Mouse (Mus musculus) embryonic stem cell, embryonic (primary cell): Measurements from ENCODE around the gene Adipor2.

ENCODE experiments used
- CTCF ChIA-PET, 4 experiments: fragments of 300-600 bp in 2 of 4; fragments of 350-600 bp in 2 of 4; sonication (Branson Sonifier 250); formaldehyde crosslinking; loops; one replicate each; lab custom pipeline; 2022; ENCODE audit warnings: inconsistent platforms in 2 of 4; lab: Charles Lee
- POLR2A ChIA-PET, 4 experiments: fragments of 300-600 bp in 2 of 4; fragments of 350-600 bp in 2 of 4; sonication (Branson Sonifier 250); formaldehyde crosslinking; loops; one replicate each; lab custom pipeline; 2022; ENCODE audit warnings: antibody characterized with exemption in 4 of 4, inconsistent platforms in 1 of 4; lab: Charles Lee

Adipor2 gene

DNA sequence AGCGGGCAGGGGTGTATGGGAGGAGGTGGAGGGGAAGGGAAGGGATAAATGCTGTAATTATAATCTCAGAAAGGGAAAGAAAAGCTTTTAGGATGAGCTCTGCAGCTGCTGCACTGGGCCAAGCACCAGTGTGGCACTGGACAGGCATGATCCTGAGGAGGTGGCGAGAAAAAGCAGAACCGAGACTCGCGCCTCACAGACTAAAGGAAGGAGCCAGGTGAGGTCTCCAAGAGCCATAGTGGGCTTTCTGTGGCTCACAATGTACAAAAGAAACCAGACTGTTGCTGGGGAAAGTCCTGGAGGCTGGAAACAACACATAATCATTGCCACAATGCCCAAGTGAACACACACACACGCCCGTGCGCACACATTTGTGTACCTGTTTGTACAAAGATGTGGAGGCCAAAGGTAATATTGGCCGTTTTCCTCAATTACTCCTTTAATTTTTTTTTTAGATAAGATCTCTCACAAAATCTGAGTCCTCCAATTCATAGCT lies 66.8 kb downstream of the Adipor2 start:
- POLR2A ChIA-PET = interaction anchor here in 2 of 4 experiments (1.0 to 3.0 kb wide), 6 partner anchors 9 to 131 kb away, joined by 3 to 14 read pairs (median 5); no protein-coding TSS in a partner anchor
- CTCF ChIA-PET = interaction anchor here (0.5 to 2.6 kb wide), 10 partner anchors 18 to 131 kb away, joined by 3 to 16 read pairs (median 4); no protein-coding TSS in a partner anchor

DNA sequence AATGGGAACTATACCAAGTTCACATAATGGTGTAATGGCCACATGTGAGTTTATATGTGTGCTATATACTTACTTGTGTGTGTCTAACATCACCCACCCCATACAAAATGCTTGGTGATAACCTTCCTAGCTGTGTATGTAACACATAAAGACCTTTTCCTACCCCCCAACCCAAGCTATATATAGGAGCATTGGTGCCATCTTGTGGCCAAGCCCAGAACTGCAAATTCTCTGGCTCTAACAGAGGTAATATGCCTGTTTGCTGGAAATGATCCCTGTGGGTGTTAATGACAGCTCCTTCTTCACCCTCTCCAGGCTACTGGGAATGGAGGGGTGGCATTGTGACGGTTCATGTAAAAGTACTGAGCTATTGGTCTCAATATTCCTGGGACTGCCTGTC lies 69.3 kb downstream of the Adipor2 start:
- CTCF ChIA-PET = interaction anchor here (0.5 to 2.9 kb wide), 62 partner anchors 9 to 722 kb away, joined by 3 to 80 read pairs (median 4); partner anchors contain the start of genes Lrtm2 (in 3 of the 4) and Cacna2d4 (in 1 of the 4)
- POLR2A ChIA-PET = interaction anchor here (0.6 to 3.0 kb wide), 16 partner anchors 8 to 203 kb away, joined by 3 to 18 read pairs (median 4); partner anchors contain the start of gene Lrtm2 (in 1 of the 4)

DNA sequence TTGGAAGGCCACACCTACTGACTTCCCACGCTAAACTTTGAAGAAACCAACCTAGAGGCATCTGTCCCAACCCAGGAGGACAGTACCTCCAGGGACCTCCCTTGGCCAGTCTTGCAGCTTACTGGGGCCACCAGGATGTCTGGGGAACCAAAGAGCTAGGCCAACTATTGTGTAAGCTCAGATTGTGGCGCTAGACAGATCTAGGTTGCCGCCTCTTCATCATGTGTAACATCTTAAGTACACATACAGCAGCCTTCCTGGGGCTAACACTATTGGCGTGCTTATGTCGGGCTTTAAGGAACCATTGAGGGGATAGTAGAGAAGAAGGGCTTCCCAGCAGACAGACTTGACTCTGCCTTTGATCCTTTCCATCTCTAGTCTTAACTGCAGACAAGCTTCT lies 69.7 kb downstream of the Adipor2 start:
- ChIA-PET POLR2A (interaction anchor here (0.6 to 3.0 kb wide), 18 partner anchors 8 to 202 kb away, joined by 3 to 18 read pairs (median 4); partner anchors contain the start of gene Lrtm2 (in 1 of the 4)), CTCF (interaction anchor here (0.6 to 2.9 kb wide), 55 partner anchors 8 to 721 kb away, joined by 3 to 80 read pairs (median 4); partner anchors contain the start of genes Lrtm2 (in 3 of the 4) and Cacna2d4 (in 1 of the 4))

DNA sequence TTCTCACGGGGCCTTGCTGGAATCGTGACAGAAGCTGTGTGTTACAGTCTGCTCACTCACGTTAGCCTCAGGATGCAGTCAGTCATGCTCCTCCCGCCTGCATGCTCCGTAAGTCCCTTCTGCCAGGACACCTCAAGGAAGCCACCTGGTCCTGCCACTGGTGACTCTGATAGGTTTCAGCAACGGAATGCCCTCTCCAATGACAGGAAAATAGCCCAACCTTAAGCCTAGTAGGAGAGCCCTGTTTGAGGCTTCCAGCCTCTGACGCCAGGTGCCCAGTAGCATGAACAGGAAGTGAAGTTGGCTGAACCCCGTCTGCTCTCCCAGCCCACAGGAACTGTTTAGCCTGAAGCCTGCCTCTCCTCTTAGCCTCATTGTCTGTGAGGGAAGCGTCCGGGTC lies 71.2 kb downstream of the Adipor2 start:
- POLR2A ChIA-PET = no interaction called here
- CTCF ChIA-PET = interaction anchor here in 1 of 4 experiments (1.0 kb wide), 1 partner anchor 126 kb away, joined by 5 read pairs; no protein-coding TSS in a partner anchor

DNA sequence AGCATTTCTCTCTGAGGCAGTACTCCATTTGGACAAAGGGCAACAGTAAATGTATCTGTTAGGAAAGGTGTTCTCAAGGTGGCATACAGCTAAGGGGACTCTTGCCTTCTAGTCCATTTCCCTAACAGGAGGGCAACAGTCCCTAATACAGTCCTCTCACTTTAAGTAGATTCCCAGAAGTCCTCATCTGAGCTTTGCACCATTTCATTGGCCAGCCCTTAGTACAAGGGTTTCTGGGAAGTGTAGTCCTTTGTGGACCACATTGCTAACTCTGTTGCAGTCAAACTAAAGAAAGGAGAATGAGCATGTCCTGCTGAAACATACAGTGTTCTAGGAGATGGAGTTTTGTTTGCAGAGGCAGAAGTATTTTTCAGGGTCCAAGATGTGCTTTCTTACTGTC lies 76.1 kb downstream of the Adipor2 start:
- CTCF ChIA-PET = interaction anchor here in 2 of 4 experiments (0.6 to 1.0 kb wide), 4 partner anchors 21 to 695 kb away, joined by 3 read pairs; partner anchors contain the start of gene Dcp1b (in 1 of the 2)
- POLR2A ChIA-PET = interaction anchor here in 3 of 4 experiments (0.6 to 3.3 kb wide), 6 partner anchors 8 to 17 kb away, joined by 3 to 14 read pairs (median 4); partner anchors contain the start of gene Lrtm2 (in 1 of the 3)

DNA sequence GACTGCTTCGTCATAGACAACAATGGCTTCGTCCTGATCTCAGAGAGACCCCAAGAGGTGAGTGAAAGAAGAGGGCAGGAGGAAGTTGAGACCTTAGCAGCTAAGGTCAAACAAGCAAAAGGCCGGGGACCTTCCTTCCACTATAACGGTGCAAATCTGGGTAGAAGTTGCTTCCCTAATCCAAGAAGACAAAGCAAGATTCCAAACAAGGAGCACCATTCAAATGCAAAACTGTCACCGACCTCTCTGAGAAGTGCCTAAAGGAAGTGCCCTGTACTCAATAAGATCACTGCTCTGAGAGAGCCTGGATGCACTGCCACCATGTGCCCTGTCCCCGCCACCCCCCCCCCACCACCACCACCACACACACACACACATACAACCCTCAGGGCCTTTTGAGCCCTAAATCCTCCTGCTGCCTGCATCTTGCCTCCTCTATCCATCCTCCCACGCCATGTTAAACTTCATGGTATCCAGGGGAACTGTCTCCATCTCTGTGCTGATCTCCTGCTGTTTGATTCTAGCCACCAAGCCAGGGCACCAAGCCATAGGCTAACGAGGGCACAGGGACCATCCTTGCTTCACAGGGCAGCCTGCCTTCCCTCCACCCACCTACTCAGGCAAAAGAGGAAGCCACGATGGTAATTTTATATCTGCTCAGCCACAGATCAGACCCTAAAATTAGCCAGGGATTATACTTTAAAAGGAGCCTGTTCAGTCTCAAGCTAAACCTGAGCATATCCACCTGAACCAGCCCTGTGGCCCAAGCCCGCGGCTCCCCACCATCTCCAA lies 79.2 kb downstream of the Adipor2 start:
- POLR2A ChIA-PET = interaction anchor here in 2 of 4 experiments (0.7 to 3.3 kb wide), 4 partner anchors 11 to 242 kb away, joined by 3 to 14 read pairs (median 4); no protein-coding TSS in a partner anchor
- CTCF ChIA-PET = interaction anchor here in 3 of 4 experiments (0.6 to 1.5 kb wide), 4 partner anchors 11 to 163 kb away, joined by 3 to 6 read pairs (median 5); partner anchors contain the start of gene Dcp1b (in 1 of the 3)

DNA sequence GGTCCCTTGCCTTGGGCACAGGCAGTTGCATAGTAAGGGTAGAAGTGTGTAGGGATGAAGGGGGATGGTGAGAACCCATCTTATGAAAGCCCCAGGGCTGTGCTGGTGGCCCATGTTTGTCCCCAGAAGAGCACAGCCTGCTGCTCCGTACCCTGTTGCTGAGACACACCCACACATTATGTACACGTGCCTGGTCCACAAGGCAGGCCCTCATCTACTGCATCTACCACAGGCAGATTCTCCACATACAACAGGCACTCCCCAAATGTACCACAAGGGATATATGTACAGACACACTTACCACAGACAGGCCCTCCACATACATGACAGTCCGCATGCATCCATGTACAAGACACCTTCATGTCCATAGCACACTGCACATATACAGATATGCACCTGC lies 80.2 kb downstream of the Adipor2 start:
- ChIA-PET CTCF (interaction anchor here in 2 of 4 experiments (0.6 to 1.1 kb wide), 2 partner anchors 107 to 117 kb away, joined by 3 to 5 read pairs; no protein-coding TSS in a partner anchor), POLR2A (no interaction called here)

DNA sequence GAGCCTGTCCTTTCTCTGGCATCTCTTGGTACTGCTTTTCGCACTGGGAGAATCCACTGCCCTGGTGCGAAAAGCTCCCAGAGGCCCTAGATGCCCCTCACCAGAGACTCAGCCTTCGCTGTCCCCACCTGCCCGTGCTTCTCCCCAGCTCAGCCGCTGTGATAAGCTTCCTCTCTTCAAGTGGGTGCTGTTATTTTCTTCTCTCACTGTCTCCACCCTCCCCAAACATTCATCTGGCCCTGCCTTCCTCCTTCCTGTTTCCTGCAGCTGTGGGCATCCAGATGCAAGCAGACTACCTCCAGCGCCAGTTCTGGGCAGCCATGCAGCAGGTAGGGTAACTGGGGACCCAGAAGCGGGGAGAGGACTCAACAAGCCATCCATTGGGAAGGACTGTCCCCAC lies 81.4 kb downstream of the Adipor2 start:
- ChIA-PET CTCF (interaction anchor here in 1 of 4 experiments (0.6 to 1.2 kb wide), 4 partner anchors 11 to 108 kb away, joined by 3 read pairs; no protein-coding TSS in a partner anchor), POLR2A (interaction anchor here in 3 of 4 experiments (0.5 to 1.7 kb wide), 5 partner anchors 8 to 112 kb away, joined by 3 to 7 read pairs (median 3); no protein-coding TSS in a partner anchor)

DNA sequence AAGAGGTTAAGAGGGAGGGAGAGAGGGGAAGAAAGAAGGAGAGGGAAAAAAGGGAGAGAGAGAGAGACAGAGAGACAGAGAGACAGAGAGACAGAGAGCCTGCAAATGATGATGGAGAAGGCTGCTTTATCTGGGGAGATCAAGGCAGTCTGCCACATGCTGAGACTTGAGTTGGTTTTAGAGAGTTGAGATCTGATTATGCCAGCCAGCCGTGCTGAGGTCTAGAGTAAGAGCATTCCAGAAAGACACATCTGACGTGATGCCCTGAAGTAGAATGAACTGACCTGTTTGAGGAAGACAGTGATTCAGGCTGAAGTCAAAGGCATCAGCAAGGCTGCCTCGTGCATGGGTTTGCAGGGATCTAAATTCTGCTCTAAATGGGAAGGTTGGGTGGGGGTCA lies 83.7 kb downstream of the Adipor2 start:
- CTCF ChIA-PET = no interaction called here
- POLR2A ChIA-PET = no interaction called here

DNA sequence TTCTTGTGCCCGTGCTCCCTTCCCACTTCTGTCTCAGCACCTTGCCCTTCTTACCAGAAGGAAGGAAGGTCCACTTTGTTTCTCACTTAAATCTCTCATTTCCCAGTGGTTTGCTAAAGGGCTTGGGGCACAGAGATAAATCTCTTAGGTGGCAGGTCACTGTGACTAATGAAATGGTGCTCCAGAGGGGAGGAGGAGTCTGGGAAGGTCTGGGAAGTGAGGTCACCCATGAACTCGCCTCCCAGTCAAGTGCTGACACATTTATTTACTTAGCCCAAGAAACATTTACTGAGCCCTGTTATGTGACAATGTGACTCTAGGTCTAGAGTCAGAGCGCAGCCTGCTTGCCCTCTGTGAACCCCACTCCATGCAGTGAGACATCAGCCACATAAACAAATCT lies 84.3 kb downstream of the Adipor2 start:
- POLR2A ChIA-PET = interaction anchor here in 1 of 4 experiments (1.1 to 1.2 kb wide), 2 partner anchors 9 to 23 kb away, joined by 3 to 6 read pairs; no protein-coding TSS in a partner anchor
- CTCF ChIA-PET = interaction anchor here in 2 of 4 experiments (0.6 to 2.4 kb wide), 2 partner anchors 14 to 899 kb away, joined by 5 to 13 read pairs; no protein-coding TSS in a partner anchor

DNA sequence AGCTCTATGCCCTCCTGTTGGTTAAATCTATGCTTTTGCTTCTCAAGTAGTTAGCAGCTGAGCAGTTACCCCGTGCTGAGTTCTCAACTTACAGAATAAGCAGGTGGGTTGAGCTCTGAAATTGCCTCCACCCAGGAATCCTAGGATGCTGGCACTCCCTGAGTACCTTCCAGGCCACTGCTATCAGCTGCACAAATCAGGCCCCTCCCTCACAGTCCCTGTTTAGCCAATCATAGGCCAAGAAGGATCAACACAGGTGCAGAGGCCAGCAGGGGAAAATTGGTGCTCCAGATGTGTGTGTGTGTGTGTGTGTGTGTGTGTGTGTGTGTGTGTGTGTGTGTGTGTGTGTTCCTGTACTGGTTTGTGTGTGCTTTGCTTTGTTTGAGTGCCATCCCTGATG lies 85.4 kb downstream of the Adipor2 start:
- CTCF ChIA-PET = interaction anchor here in 3 of 4 experiments (0.6 to 2.4 kb wide), 16 partner anchors 9 to 1057 kb away, joined by 3 to 13 read pairs (median 4); no protein-coding TSS in a partner anchor

DNA sequence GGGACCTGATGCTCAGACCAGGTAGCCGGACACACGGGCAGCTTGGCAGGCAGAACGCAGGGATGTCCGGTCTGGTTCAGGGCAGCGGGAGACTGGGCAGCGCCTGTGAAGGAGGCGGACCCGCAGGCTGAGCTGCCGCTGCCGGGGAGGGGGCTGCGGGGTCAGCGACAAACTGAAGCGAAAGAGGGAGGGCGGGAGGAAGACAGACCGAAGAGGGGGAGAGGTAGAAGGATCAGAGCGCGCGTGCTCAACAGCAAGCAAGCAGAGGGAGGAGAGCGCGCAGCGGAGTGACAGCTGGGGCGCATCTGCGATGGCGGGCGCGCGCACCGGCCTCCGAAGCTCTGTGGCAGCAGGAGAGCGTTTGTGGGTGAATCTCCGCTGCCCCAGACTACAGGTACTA lies 87.0 kb downstream of the Adipor2 start, which contains the start of gene Lrtm2:
TSS of gene Lrtm2 (minus strand) at position 261 of the 400 bp plus-strand sequence.
- ChIA-PET POLR2A (interaction anchor here in 3 of 4 experiments (0.6 to 2.2 kb wide), 8 partner anchors 10 to 1436 kb away, joined by 3 to 8 read pairs (median 4); no protein-coding TSS in a partner anchor), CTCF (interaction anchor here in 3 of 4 experiments (0.6 to 2.2 kb wide), 8 partner anchors 17 to 114 kb away, joined by 3 to 7 read pairs (median 5); no protein-coding TSS in a partner anchor)

More for the DNA sequence above, 85.4 kb downstream of the Adipor2 start:
- POLR2A ChIA-PET = interaction anchor here in 3 of 4 experiments (0.7 to 2.2 kb wide), 11 partner anchors 8 to 311 kb away, joined by 3 to 8 read pairs (median 4); no protein-coding TSS in a partner anchor

DNA sequence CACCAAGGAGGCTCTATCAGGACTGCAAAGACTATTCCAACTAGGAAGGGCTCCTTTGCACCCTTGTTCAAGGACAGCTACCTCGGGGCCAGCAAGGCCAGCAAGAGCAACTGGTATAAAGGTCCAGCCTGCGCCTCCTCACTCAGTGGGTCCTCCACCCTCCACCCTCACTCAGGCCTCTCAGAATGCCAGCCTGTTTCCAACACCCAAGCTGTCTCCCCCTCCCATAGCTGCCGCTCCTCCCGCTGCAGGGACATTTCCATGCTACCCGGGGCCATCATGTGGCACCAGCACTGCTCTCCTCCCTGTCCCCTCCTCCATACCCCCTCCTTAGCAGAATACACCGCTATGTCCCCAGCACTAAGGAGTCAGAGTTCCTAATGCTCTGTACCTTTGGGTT lies 87.6 kb downstream of the Adipor2 start:
- POLR2A ChIA-PET = interaction anchor here in 3 of 4 experiments (0.5 to 1.4 kb wide), 3 partner anchors 11 to 155 kb away, joined by 4 to 5 read pairs (median 4); partner anchors contain the start of gene Dcp1b (in 1 of the 3)
- CTCF ChIA-PET = interaction anchor here in 3 of 4 experiments (0.6 to 2.2 kb wide), 6 partner anchors 11 to 110 kb away, joined by 3 to 6 read pairs (median 4); no protein-coding TSS in a partner anchor

DNA sequence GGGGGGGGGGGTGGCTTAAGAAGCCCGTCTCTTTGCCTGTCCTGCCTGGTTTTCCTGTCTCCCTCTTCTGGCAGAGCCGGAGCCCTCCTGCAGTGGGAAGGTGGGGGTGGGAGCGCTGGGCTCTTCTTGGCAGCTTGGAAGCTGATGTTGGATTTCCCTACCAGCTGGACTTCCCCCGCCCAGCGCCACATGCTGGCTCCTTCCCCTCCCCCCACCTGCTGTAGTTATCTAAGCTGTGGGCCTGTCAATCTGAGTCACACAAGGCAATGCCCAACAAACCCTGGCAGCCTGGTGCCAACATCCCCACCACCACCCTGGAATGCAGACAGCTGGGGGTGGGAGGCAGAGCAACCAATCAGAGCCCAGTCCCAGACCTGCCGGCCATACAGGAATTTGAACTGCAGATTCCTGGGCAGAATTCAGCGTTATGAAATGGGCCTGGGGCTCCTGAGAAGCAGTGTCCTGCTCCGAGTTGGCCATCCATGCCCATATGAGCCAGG lies 88.2 kb downstream of the Adipor2 start:
- ChIA-PET CTCF (interaction anchor here (0.6 to 1.4 kb wide), 11 partner anchors 9 to 1926 kb away, joined by 3 to 5 read pairs (median 3); no protein-coding TSS in a partner anchor), POLR2A (interaction anchor here in 2 of 4 experiments (0.5 to 1.3 kb wide), 5 partner anchors 120 to 1647 kb away, joined by 3 to 4 read pairs (median 3); partner anchors contain the start of gene Dcp1b (in 1 of the 2))

DNA sequence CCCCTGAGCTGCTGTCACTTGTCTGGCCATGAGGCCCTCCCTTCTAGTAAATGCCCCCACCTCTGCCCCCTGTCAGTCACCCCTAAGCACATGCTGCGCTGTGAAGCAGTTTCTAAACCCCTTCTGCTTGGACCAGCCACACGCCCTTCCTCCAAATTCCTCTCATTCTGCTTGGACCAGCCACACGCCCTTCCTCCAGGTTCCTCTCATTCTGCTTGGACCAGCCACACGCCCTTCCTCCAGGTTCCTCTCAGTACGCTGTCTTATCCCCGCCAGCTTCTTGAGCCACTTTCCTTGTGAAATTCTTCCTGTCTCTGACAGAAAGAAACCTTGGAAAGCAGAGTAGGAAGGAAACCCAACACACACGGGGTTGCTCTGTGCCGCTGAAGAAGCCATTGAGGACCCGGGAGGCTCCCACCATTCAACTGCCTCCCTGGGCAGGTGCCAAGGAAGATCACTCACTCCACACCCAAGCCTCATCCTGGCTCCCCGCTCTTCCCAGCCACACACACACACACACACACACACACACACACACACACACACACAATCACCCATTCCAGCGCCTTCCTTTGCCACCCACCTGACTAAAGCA lies 88.9 kb downstream of the Adipor2 start:
- CTCF ChIA-PET = interaction anchor here (0.6 to 1.4 kb wide), 11 partner anchors 8 to 1927 kb away, joined by 3 to 5 read pairs (median 3); no protein-coding TSS in a partner anchor
- POLR2A ChIA-PET = interaction anchor here (0.5 to 1.3 kb wide), 6 partner anchors 8 to 1646 kb away, joined by 3 to 5 read pairs (median 3); no protein-coding TSS in a partner anchor

DNA sequence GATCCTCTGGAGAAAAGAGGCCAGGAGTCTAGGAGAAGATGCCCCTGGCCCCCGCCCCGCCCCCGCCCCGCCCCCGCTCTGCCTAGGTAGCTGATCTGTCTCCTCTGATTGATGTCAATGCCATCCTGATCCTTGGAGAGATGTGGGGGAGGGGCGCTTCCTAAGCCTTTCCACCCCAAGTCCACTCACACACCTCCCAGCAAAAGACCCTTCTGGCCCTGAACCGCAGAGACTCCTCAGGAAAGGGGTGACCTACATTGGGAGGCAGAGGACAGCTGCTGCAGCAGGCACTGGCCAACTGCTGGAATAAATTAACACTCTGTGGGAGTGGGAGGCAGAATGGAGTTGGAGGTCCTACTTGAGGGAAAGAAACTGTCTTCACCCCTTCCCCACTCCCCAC lies 91.0 kb downstream of the Adipor2 start:
- POLR2A ChIA-PET = no interaction called here

More for the DNA sequence above, 91.0 kb downstream of the Adipor2 start:
- CTCF ChIA-PET = interaction anchor here in 2 of 4 experiments (0.7 to 1.2 kb wide), 3 partner anchors 12 to 187 kb away, joined by 3 to 6 read pairs (median 5); no protein-coding TSS in a partner anchor
